Mouse (Mus musculus) inflammation-experienced regulatory T-cells, adult 6 months (primary cell): ENCODE results near the gene Mre11a. TPM values are rescaled to one million over a fixed set of nuclear protein-coding genes. Genes with fewer than 3 reads are reported as not detected.

Experiments used
- ATAC-seq: one replicate; pipeline ENCODE4 v1.8.0; 2017
- polyA plus RNA-seq, 3 experiments: library from polyadenylated mRNA; unstranded; fragments of 100-300 nt; shearing (Covaris generic); gene quantifications; one replicate each; pipeline ENCODE4 v1.2.1; 2017

Gene Mre11a
- polyA plus RNA-seq, 3 experiments from 2014 or later = 18.3 to 28.9 (median 26.6) TPM

DNA sequence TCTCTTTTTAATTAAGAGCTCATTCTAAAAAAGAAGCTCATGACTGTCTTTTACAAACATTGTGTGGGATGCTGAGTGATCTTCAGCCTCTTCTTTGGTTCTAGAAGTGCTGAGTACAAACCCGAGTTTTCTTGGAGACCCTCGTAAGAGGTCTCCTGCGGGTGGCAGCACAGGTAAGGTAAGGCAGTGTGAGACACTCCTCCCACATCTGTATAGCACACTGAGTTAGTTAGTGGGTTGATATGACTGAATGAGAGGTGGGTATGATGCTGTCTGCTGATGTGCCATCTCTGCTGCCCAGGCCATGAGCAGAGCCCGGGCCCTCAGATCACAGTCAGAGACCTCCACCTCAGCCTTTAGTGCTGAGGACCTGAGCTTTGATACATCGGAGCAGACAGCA lies 40.4 kb downstream of the Mre11a start:
- no peak for ATAC-seq

DNA sequence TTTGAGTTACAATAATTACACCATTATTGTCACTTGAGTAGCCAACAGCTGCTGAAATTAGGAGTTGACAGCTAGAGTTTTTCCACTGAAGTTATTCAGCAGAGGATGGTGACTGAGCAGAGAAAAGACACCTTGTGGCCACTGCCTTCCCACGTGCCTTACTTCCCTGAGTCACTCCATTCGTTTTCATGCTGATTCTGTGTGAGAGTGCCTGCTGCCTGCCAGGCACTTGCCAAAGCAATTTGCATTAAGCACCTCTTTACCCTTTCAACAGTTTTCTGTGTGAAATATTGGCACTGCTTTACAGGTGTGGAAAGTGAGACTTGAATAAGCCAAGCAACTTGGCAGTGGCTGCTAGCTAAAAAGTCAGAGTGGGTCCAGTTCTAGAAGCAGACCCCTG lies 43.4 kb downstream of the Mre11a start:
- ATAC-seq = no peak

DNA sequence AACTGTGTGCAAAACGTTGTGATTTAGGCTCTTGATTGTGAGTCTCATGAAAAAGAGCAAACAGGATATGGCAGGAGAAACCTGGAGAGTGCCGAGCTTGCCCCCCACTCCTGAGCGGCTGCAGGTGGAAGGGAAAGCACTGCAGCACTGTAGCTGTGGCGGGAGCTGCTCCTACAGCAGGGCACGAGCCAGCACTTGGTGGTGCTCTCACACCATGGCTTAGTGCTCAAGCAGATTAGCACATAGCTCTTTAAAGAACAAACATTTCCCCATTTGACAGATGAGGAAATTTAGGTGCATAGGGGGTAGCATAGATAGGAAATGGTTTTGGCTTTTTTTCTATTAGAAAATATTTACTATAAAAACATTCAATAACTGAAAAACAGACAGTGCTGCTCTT lies 47.6 kb downstream of the Mre11a start:
- no peak for ATAC-seq

DNA sequence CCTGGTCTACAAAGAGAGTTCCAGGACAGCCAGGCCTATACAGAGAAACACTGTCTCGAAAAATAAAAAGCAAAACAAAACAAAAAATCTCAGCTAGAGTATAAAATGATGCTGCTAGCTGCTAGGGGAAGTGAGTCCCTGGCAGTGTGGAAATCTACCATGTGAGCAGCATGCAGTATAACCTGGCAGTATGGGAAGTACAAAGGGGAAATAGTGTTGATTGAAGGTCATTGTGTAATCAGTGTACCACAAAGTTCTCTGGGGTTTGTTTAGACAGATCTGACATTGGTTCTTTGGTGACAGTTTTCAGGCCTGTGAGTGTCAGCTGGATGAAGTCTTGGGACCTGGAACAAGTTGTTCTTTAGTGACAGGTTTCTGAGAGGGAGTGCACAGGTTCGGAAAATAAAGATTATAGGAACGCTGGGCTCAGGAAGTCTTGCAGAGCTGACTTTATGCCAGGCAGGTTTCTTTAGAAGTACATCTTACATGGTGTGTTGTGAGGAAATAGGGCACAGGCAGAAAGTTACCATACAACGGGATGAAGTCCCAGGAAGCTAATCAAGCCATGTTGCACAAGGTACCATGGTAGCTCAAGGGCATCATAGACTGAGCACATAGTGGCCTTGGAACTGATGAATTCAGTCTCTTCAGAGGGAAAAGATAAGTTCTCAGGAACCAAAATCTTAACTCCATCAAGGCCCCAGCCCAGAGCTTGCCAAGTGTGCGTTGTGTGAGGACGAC lies 51.1 kb downstream of the Mre11a start:
- ATAC-seq = no peak

DNA sequence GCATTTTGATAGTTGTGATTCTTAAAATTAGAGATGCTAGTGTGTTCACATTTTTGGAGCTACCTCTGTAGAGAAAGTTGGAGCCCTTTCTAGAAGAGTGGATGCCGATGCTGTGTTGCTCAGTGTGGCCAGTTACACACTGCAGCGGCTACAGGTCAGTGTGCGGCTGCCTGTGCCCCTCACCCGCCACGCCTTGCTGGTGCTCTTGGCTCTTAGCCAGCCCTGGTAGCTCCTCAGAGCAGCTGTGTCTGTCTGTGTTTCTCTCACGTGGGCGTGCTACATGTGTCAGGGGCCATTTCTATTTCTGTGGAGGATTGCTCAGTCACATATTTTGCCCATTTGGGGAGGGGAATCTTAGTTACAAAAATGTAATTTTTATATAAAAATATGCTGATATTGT lies 55.1 kb downstream of the Mre11a start:
- ATAC-seq = no peak

DNA sequence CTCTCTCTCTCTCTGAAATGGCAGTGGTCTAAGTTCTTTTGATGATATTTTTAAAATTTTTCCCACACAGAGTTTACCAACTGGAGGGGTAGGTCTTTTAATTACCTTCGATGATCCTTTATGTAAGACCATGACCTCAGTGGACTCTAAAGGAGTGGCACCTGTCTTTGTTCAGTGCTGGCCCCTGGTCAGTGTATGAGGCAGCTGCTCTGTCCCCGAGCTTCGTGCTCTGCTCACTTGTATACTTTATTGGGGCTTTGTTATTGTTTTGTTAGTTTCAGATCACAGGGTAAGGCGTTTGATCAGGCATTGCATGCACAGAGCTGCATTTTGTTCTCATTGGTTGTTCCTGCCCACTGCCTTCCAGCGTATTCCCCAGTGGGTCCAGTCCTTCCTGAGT lies 55.5 kb downstream of the Mre11a start:
- ATAC-seq = no peak

DNA sequence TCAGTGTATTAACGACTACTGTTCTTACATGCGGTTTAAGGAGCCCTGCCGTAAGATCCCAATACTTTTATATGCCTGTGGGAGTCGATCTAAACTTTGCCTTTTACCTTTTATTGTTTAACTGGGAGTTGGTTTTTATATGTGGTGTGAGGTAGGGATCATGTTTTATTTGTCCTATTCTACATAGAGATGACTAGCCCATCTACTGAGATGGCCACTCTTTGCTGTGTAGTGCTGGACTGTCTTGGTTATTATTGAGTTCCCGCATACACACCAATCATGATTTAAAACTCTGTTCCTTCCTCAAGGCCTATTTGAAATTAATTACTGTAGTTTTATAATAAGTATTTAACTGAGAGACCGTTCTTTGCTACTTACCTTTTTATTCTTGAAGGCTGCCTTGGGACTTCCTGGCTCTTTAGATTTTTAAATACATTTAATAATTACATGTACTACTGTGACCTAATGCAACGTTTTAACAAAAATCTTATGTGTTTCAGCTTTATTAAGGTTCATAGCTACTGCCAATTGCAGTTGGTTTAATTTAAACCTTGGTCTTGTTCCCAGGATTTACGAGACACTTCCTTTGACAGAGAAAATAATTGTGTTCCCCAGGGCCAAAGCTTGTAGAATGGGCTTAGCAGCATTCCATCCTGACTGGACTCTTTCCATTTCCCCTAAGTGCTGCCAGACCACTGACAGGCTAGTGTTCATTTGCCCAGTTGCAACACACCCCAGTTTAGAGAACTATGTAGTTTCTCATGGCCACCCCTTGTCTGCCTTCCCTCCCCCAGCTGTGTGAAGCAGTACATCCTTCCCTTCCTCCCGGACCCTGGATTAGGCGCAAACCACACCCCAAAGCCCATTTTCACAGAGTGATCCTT lies 57.7 kb downstream of the Mre11a start:
- ATAC-seq = no peak

DNA sequence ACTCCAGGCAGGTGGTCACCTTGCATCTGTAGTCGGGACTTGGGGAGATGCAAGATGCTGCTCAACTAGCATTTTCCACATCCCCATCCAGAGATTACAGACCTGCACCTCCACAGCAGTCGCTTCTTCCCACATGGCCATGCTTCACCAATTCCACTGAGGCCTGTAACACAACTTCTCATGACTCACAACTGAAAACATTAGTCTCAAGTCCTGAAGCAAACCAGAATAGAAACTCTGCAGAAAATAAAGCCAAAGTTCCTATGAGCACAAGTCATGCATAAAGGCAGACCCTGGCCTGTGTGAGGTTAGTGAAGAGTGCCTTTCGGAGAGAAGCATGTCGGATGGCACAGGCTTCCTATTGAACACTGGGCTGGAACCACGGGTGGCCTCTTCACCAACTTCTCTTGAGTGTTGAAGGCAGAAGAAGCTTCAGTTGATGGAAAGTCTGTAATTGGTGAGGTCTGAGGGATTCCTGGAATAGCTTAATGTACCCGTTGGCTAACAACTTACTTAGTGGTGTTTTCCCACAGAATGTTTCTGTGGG lies 58.9 kb downstream of the Mre11a start:
- no peak for ATAC-seq

DNA sequence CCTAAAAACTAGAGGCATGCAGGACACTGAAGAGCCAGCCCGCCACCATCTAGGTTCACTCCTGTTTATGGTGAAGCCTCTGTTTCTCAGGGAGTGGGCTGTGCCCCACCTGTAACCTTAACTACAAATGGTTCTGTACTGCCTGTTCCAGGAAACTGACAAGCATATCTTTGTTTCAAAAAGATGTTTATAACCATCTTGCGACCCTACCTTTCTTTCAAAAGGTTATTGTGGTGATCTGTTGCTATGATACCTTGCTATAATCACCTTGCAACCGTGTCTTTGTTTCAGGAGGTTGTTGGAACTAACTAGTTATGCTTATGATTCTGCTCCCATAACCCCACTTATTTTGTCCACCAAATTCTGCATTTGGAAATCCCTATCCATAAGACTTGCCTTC lies 59.4 kb downstream of the Mre11a start:
- no peak for ATAC-seq

DNA sequence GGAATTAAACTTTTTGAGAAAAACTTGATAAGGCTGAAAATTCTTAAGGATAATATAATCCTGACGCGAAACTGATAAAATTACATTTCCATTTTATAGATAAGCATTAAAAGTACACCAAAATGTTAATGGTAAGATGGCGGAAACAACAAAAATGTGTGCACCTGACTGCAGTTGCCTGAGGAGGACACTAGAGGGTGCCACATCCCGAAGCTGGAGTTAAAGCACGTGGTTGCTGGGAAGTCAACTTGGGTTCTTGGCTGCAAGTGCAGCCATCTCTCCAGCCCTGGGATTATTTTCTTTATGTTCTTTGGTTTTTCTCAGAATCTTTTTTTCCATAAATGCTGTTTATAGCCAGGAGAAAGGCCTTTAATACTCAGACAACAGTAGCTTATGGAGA lies 62.0 kb downstream of the Mre11a start:
- peak; percentile 41 for ATAC-seq

DNA sequence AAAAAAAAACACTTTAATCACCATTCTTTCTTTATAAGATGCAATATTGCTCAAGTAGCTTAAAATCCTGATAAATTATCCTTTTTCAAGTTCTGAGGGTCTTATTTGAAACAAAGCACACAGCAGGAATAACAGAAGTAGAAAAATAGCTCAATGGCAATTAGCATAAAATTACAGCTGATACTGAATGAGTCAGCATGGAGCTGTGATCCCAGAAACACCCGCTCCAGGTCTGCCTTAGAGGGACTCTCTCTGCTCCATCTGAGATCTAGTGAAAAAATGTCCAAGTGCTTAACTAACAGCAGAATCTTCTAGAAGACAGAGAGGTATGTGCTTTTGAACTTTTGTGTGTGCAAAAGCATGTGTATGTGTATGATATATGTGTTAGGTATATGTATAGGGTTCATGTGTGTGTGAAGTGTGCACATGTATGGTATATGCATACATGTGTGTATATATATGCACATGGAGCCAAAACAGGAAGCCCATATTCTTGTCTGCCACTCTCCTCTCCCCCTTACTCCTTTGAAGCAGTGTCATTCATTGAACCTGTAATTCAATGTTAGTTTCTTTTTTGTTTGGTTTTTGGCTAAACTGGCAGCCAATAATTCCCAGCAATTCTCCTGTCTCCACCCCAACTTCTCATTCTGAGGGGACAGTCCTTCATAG lies 63.9 kb downstream of the Mre11a start:
- no peak for ATAC-seq

DNA sequence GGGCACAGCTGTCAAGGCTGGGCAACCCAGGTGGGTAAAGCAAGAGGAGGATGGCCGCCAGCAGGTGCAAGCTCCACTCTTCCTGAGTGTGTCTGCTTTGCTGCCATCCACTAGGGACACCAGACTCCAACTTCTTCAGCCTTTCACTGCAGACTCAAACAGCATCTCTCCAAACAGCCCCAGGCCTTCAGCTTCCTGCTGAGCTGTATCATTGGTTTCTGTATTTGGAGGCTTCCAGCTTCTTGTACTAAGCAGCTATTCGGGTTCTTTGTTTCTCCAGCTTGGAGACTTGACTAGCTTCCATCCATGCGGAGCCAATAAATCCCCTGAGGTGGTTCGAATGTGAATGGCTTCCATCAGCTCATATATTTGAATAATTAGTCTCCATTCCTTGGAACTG lies 70.1 kb downstream of the Mre11a start:
- no peak for ATAC-seq

DNA sequence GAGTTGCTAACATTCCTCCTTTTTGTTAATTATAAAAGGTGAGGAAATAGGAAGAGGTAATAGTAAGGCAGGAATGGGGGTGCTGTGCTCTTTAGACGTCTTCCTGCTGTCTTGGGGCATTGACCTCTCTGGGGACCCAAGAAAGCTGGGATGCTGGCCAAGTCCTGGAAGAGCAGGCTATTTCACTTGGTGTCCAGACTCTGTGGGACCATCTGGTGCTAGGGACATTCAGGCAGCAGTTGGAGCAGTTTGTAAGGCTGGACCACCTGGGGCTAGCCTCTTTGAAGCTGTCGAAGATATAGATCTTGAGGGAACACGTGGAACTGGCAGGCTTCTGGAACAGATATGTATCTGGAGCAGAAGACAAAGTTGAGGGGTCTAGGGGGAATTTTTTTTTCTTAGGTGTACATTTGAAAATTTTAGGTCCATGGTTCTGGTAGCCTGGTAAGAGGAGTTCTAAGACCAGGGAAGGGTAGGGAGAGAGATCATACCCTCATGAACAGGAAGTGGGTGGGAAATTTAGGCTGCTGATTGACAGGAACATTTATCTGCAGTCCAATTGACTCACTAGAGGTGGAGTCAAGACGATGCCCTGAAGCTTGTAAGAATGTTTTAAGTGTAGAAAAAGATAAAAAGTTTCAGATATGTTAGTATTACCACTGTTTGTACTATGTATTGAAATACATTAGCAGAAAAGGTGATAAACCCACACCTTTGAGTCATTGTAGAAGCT lies 72.6 kb downstream of the Mre11a start:
- ATAC-seq = peak; percentile 32

DNA sequence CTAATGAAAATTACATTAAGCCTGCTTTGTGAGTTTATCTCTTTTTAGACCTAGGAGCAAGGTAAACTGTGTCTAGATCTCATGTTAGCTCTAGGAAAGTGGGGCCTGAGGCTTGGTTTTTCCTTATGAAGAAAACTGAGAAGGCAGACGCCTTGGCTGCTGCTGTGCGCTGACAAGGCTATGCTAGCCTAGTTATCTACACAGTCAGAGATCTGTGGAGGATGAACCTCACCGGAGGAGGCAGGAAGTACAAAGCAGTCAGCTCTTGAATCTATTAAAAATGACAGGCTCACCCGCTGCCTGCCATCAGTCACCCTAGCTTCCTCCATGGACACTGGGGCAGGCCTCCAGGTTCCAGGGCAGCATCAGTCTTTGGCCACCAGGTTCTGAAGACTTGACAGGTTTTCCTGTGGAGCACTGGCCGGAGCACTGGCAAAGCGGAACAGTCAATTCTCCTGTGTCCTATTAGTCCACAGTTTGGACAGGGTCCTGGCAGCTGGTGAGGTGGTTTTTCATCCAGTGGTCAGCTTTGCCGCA lies 73.8 kb downstream of the Mre11a start:
- ATAC-seq = peak; percentile 33

DNA sequence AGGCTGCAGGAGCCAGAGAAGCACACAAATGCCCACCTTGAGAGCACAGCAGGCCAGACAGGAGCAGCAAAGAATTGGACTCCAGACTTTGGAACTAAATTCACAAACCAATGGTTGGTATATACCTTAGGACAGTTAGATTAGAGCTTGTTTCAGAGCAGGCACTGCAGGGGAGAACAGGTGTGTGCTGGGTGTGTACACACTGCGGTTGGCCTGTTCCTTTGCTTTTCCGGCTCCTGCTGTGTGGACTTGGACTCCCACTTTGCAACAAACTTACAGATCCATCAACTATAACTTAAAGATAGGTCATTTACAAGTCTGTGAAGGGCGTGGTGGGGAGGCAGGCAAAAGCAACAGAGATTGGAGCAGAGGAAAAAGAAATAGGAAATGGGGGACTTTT lies 74.3 kb downstream of the Mre11a start:
- no peak for ATAC-seq

DNA sequence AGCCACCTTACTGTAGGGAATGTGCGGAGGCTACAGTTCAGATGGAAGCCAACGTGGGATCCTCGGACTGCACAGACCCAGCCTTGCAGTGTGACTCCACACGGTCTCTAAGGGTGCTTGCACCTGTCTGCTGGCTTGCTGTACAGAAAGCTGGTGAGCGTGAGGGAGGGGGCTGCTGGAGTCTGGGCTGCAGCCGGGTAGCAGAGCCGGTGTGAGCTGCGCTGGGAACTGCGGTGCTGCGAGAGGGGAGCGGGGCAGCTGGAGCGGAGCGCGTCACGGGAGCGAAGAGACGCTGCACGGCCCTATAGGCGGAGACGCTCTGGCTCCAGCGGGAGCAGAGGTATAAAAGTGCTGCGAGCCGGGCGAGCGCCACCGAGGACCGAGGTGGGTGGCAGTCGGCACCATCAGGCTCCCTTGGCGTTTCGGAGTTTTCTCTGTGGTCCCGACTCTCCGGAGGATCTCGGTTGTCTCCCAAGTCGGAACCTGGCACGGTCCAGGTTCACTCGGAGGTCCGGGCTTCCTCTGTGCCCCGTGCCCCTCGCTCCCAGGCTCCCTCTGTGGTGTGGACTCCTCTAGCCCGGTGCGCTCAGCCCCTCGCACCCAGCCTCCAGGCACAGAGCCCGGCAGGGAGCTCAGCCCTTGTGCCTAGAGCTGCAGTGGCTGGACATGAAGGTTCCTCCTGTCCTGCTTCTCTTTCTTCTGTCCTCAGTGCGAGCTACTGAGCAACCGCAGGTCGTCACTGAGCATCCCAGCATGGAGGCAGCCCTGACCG lies 75.6 kb downstream of the Mre11a start, which contains the start of gene Gpr83:
TSS of gene Gpr83 (plus strand) at position 343 of the 772 bp plus-strand sequence.
- peak; percentile 79 for ATAC-seq

DNA sequence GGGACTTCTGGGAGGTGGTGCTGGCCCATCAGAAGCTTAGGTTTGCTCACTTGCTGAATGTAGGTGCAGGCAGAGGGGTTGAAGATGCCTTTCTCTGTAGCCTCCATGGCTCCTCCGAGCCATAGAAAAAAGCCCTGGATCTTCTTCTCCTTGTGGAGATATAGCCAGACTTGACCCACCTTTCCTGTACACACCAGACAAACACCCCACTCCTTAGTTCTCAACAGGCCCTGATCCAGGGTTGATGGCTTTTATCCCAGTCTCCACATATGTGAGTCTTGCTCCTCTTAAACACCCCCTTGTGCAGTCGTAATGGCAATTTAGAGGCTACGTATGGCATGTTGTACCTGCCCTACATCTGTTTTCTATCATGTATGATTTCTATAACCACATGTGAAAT lies 78.7 kb downstream of the Mre11a start:
- ATAC-seq = no peak

DNA sequence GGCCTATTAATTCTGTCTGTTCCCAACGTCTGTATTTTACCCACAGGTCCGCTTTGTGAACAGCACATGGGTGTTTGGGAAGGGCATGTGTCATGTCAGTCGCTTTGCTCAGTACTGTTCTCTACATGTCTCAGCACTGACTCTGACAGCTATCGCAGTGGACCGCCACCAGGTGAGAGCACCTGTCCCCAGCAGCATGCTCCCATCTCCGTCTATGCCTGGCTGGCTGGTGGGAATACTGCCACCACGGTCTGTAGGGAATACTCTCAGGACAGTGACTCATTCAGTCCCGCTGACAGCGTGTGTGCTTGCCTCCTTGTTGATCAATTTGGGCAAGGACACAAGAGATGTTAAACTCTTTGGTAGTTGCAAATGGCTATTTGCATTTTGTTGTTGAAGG lies 80.3 kb downstream of the Mre11a start:
- ATAC-seq = no peak

DNA sequence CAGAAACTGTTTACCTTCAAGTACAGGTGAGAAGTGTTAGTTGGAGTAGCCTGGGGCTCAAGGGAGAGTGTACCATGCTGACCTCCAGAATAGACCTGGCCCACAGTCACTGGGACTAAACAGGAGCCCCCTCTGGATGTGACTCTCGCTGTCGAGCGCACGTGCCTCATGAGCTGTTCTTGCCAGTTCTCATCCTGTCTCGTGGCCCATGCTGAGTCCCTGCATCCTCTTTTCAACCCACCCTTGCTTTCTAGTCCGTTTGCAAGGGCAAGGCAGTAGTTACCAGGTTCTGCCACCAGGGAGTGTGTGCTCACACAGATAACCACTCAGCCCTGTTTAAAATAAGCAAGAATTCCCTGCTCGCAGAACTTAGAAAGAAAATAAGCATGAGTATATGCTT lies 82.5 kb downstream of the Mre11a start:
- ATAC-seq = peak; percentile 87

DNA sequence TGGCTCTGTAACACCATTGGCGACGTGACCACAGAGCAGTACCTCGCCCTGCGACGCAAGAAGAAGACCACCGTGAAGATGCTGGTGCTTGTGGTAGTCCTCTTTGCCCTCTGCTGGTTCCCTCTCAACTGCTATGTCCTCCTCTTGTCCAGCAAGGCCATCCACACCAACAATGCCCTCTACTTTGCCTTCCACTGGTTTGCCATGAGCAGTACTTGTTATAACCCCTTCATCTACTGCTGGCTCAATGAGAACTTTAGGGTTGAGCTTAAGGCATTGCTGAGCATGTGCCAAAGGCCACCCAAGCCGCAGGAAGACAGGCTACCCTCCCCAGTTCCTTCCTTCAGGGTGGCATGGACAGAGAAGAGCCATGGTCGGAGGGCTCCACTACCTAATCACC lies 83.9 kb downstream of the Mre11a start:
- ATAC-seq = no peak

DNA sequence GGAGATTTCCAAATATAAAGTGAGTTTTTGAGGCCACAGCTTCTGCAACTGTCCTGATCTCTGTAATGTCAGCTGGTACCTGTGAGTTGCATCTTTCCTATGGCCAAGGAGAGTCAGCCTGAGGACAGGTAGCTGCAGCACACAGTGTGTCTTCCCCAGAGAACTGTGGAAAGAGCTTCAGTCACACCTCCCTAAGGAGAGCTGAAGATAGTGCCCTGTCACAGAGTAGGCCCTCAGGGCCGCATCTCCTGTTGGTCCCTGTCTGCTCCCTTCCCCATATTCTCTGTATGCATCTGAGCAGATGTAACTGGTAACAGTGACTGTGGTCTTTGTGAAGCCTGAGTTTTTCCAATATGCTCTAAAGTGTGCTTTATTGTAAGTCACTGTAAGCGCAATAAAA lies 85.9 kb downstream of the Mre11a start:
- no peak for ATAC-seq
